Comparison of ENCODE assay signal across 10 mouse cellular contexts in genomic region chr16:24566277-24566676, GRCm38 (mm10).
DNase-seq lines count a peak whose midpoint lies in the region; ATAC-seq and TF ChIP-seq lines count a peak whose summit lies in the region.
"Had no signal": no experiment of that assay in that cellular context is flagged by ENCODE, and none has a peak within 500 bp of the region (broad histone marks: within the 10 kb centered on the region; RNA-seq: fewer than 3 reads in every experiment).

No protein-coding gene starts in this region.

- no peak overlapping the region for H3K4me2 ChIP-seq in heart, embryonic 12.5 days
- H3K4me2 ChIP-seq in lung, embryonic 15.5 days: no peak overlapping the region
- H3K4me2 ChIP-seq: midbrain, embryonic 13.5 days had no signal

- H3K4me1 ChIP-seq in heart, embryonic 12.5 days (replicated peaks): peaks cover 47% of the 10 kb centered on the region
- H3K4me1 ChIP-seq in lung, embryonic 15.5 days: peaks cover 35% of the 10 kb centered on the region
- H3K4me1 ChIP-seq: midbrain, embryonic 13.5 days had no signal

- no peak for TF ChIP-seq CTCF in gastrocnemius, adult 2 months (IDR thresholded peaks at IDR 0.05)

- H3K9me3 ChIP-seq in heart, embryonic 12.5 days (replicated peaks): no peaks in the 10 kb centered on the region
- no peaks in the 10 kb centered on the region for H3K9me3 ChIP-seq in lung, embryonic 15.5 days
- H3K9me3 ChIP-seq: midbrain, embryonic 13.5 days had no signal

- no peak overlapping the region for H3K4me3 ChIP-seq in gastrocnemius, adult 2 months
- H3K4me3 ChIP-seq in heart, embryonic 12.5 days: no peak overlapping the region
- H3K4me3 ChIP-seq in lung, embryonic 15.5 days: no peak overlapping the region
- H3K4me3 ChIP-seq: midbrain, embryonic 13.5 days had no signal

- peak; percentile 79; the same call in 1 of the 2 replicates for ATAC-seq in heart, embryonic 12.5 days (ENCODE audit: insufficient number of reproducible peaks, low FRiP score)
- peak; percentile 88 for ATAC-seq in lung, embryonic 15.5 days (ENCODE audit: borderline replicate concordance, extremely low read depth, low FRiP score, low TSS enrichment)
- ATAC-seq: midbrain, embryonic 13.5 days had no signal

- no peaks in the 10 kb centered on the region for H3K27me3 ChIP-seq in heart, embryonic 12.5 days (replicated peaks)
- no peaks in the 10 kb centered on the region for H3K27me3 ChIP-seq in lung, embryonic 15.5 days
- H3K27me3 ChIP-seq: midbrain, embryonic 13.5 days had no signal

- DNase-seq in gastrocnemius, adult 2 months: peak; percentile 43
- DNase-seq in gastrocnemius, adult 8-10 months (ENCODE audit: low spot score in 2 of 2): no peak
- DNase-seq in Muller cell, postnatal 12 days (ENCODE audit: inconsistent ontology term): peak; percentile 53
- DNase-seq in right cerebral cortex, postnatal 25 days: no peak
- DNase-seq in left cerebral cortex, postnatal 25 days (ENCODE audit: low spot score in 2 of 2): no peak
- DNase-seq in layer of hippocampus, adult 11-12 months (ENCODE audit: low spot score): no peak
- DNase-seq: cerebellum, adult 18-20 months had no signal

- WGBS in heart, embryonic 12.5 days: 13% methylated on average over 3 of the region's 3 CpGs
- 25% methylated on average over 3 of the region's 3 CpGs for whole genome bisulfite sequencing in lung, embryonic 15.5 days

- peak overlapping the region; percentile 46 for H3K27ac ChIP-seq in gastrocnemius, adult 2 months
- H3K27ac ChIP-seq in heart, embryonic 12.5 days (ENCODE audit: poor library complexity, severe bottlenecking): peak overlapping the region; percentile 2; the same call in 1 of the 2 replicates
- H3K27ac ChIP-seq in lung, embryonic 15.5 days: peak overlapping the region; percentile 32
- H3K27ac ChIP-seq: midbrain, embryonic 13.5 days had no signal

- intact Hi-C loops in gastrocnemius, adult 2 months (cut with DNase I): loop anchor here (5.0 to 10.0 kb wide), 3 partner anchors 411 to 584 kb away; no protein-coding TSS in a partner anchor
- intact Hi-C loops in left cerebral cortex, postnatal 25 days (cut with DNase I): no loop called here

- H3K36me3 ChIP-seq in heart, embryonic 12.5 days: 0 out of 2 replicates have a peak, but pooled peaks cover 1% of the 10 kb centered on the region
- H3K36me3 ChIP-seq in lung, embryonic 15.5 days: no peaks in the 10 kb centered on the region
- H3K36me3 ChIP-seq: midbrain, embryonic 13.5 days had no signal

- no peak overlapping the region for H3K9ac ChIP-seq in heart, embryonic 12.5 days
- no peak overlapping the region for H3K9ac ChIP-seq in lung, embryonic 15.5 days
- H3K9ac ChIP-seq: midbrain, embryonic 13.5 days had no signal

Comparison
In these comparisons a context has a peak if more than half of its experiments do, and no peak if none do; other contexts are left out.
1. DNase-seq: peak in gastrocnemius, adult 2 months (single experiment) and Muller cell, postnatal 12 days (single experiment); none in gastrocnemius, adult 8-10 months (0 of 2), right cerebral cortex, postnatal 25 days (single experiment), left cerebral cortex, postnatal 25 days (0 of 2) and layer of hippocampus, adult 11-12 months (single experiment).
2. Peak in every context shown above with its lines, with median percentiles within 50 percentile points of each other: H3K27ac ChIP-seq.